Mouse (Mus musculus) MEL (cell line): ENCODE measurements around the gene Mob3a. TPM values are rescaled to one million over a fixed set of nuclear protein-coding genes. Genes with fewer than 3 reads are reported as not detected.
A peak's percentile ranks its signal among the peaks of the same experiment; 100 is the strongest.

Experiments used
- DNase-seq: peaks from one replicate; pipeline ENCODE4 v3.0.0; 2011; ENCODE audit warnings: low read depth, low spot score
- H3K27ac ChIP-seq: 2 replicates; pipeline ENCODE4 v1.5.1; 2012; ENCODE audit warnings: low read depth, mild to moderate bottlenecking, control low read depth, low read length, moderate library complexity; ENCODE audit not compliant: control insufficient read depth
- H3K27me3 ChIP-seq, 2 experiments: fragments of 150-350 bp in 1 of 2; sonication (generic) in 1 of 2; 2 replicates each; pipeline ENCODE4 v1.6.1; 2012; ENCODE audit warnings: low read length in 2 of 2, mild to moderate bottlenecking in 2 of 2, improper control_type of control experiment in 1 of 2, moderate library complexity in 1 of 2; ENCODE audit not compliant: insufficient read depth in 2 of 2, control insufficient read depth in 1 of 2
- H3K36me3 ChIP-seq, 2 experiments: 2 replicates each; pipeline ENCODE4 v1.6.1; 2012 to 2014; ENCODE audit warnings: low read length in 2 of 2, improper control_type of control experiment in 1 of 2, inconsistent platforms in 1 of 2, mild to moderate bottlenecking in 1 of 2; ENCODE audit not compliant: insufficient read depth in 2 of 2, control insufficient read depth in 1 of 2
- H3K4me1 ChIP-seq, 2 experiments: fragments of 150-350 bp in 1 of 2; sonication (generic) in 1 of 2; 2 replicates each; pipeline ENCODE4 v1.6.1; 2012; ENCODE audit warnings: low read length in 2 of 2, improper control_type of control experiment in 1 of 2, mild to moderate bottlenecking in 1 of 2; ENCODE audit not compliant: insufficient read depth in 2 of 2, control insufficient read depth in 1 of 2
- H3K4me3 ChIP-seq, 2 experiments: fragments of 150-350 bp in 1 of 2; sonication (generic) in 1 of 2; 2 replicates each; pipeline ENCODE4 v1.5.1; 2012; ENCODE audit warnings: low read depth in 2 of 2, low read length in 2 of 2, mild to moderate bottlenecking in 2 of 2, moderate library complexity in 2 of 2, control low read depth in 1 of 2, improper control_type of control experiment in 1 of 2; ENCODE audit not compliant: control insufficient read depth in 1 of 2, insufficient read depth in 1 of 2
- H3K79me2 ChIP-seq: 2 replicates; pipeline ENCODE4 v1.6.1; 2012; ENCODE audit warnings: mild to moderate bottlenecking, low read length, moderate library complexity; ENCODE audit not compliant: control insufficient read depth, poor library complexity, insufficient read depth
- H3K9ac ChIP-seq: 2 replicates; pipeline ENCODE4 v1.6.1; 2012; ENCODE audit warnings: low read depth, mild to moderate bottlenecking, control low read depth, low read length, moderate library complexity; ENCODE audit not compliant: control insufficient read depth, poor library complexity, severe bottlenecking
- H3K9me3 ChIP-seq: fragments of 150-350 bp; sonication (generic); replicated peaks from 2 replicates; pipeline ENCODE4 v1.6.1; 2012; ENCODE audit warnings: mild to moderate bottlenecking, low read length, improper control_type of control experiment, moderate library complexity; ENCODE audit not compliant: insufficient read depth
- CHD1 ChIP-seq: IDR thresholded peaks from 2 replicates; pipeline ENCODE4 v1.6.1; 2012; ENCODE audit warnings: low read depth, mild to moderate bottlenecking, inconsistent platforms, low read length, improper control_type of control experiment
- CHD2 ChIP-seq: IDR thresholded peaks from 2 replicates; pipeline ENCODE4 v1.6.1; 2011; ENCODE audit warnings: low read length, improper control_type of control experiment
- ELF1 ChIP-seq: IDR thresholded peaks from 2 replicates; pipeline ENCODE4 v1.6.1; 2014; ENCODE audit warnings: low read depth, mild to moderate bottlenecking, inconsistent platforms, low read length, improper control_type of control experiment, moderate library complexity
- EP300 ChIP-seq, 2 experiments: IDR thresholded peaks; 2 replicates each; pipeline ENCODE4 v1.6.1; 2011; ENCODE audit warnings: improper control_type of control experiment in 2 of 2, low read length in 2 of 2, low read depth in 1 of 2, mild to moderate bottlenecking in 1 of 2
- ETS1 ChIP-seq: IDR thresholded peaks from 2 replicates; pipeline ENCODE4 v1.6.1; 2012; ENCODE audit warnings: low read depth, mild to moderate bottlenecking, inconsistent platforms, low read length, improper control_type of control experiment, moderate library complexity
- HCFC1 ChIP-seq: IDR thresholded peaks from 2 replicates; pipeline ENCODE4 v1.6.1; 2012; ENCODE audit warnings: low read depth, mild to moderate bottlenecking, inconsistent platforms, low read length, improper control_type of control experiment, moderate library complexity
- MAX ChIP-seq: IDR thresholded peaks from 2 replicates; pipeline ENCODE4 v1.6.1; 2011; ENCODE audit warnings: low read length, improper control_type of control experiment
- MEF2A ChIP-seq: IDR thresholded peaks from 2 replicates; pipeline ENCODE4 v1.6.1; 2014; ENCODE audit warnings: low read depth, mild to moderate bottlenecking, inconsistent platforms, low read length, improper control_type of control experiment; ENCODE audit not compliant: poor library complexity, insufficient replicate concordance, severe bottlenecking; ENCODE audit errors: extremely low read depth
- MXI1 ChIP-seq: IDR thresholded peaks from 2 replicates; pipeline ENCODE4 v1.6.1; 2011; ENCODE audit warnings: mild to moderate bottlenecking, low read depth, low read length, improper control_type of control experiment
- MYB ChIP-seq: IDR thresholded peaks from 2 replicates; pipeline ENCODE4 v1.6.1; 2011; ENCODE audit warnings: mild to moderate bottlenecking, low read depth, low read length, improper control_type of control experiment
- MYC ChIP-seq: IDR thresholded peaks from 2 replicates; pipeline ENCODE4 v1.6.1; 2011; ENCODE audit warnings: low read depth, mild to moderate bottlenecking, low read length, improper control_type of control experiment, moderate library complexity
- NELFE ChIP-seq: IDR thresholded peaks from 2 replicates; pipeline ENCODE4 v1.6.1; 2011; ENCODE audit warnings: low read depth, low read length, improper control_type of control experiment
- NRF1 ChIP-seq: IDR thresholded peaks from 2 replicates; pipeline ENCODE4 v1.6.1; 2014; ENCODE audit warnings: low read depth, mild to moderate bottlenecking, inconsistent platforms, low read length, improper control_type of control experiment, moderate library complexity; ENCODE audit not compliant: poor library complexity, insufficient read depth, severe bottlenecking
- POLR2A ChIP-seq, 2 experiments: IDR thresholded peaks; 2 replicates each; pipeline ENCODE4 v1.6.1; 2011 to 2012; ENCODE audit warnings: low read length in 2 of 2, mild to moderate bottlenecking in 2 of 2, control low read depth in 1 of 2, improper control_type of control experiment in 1 of 2, low read depth in 1 of 2, moderate library complexity in 1 of 2; ENCODE audit not compliant: control insufficient read depth in 1 of 2, insufficient read depth in 1 of 2, poor library complexity in 1 of 2
- POLR2AphosphoS2 ChIP-seq: IDR thresholded peaks from 2 replicates; pipeline ENCODE4 v1.6.1; 2011; ENCODE audit warnings: low read length, improper control_type of control experiment
- RCOR1 ChIP-seq: IDR thresholded peaks from 2 replicates; pipeline ENCODE4 v1.6.1; 2012; ENCODE audit warnings: low read depth, mild to moderate bottlenecking, inconsistent platforms, low read length, improper control_type of control experiment
- SIN3A ChIP-seq: IDR thresholded peaks from 2 replicates; pipeline ENCODE4 v1.6.1; 2012; ENCODE audit warnings: low read length, improper control_type of control experiment, inconsistent platforms
- TCF12 ChIP-seq: IDR thresholded peaks from 2 replicates; pipeline ENCODE4 v1.6.1; 2014; ENCODE audit warnings: low read depth, mild to moderate bottlenecking, inconsistent platforms, low read length, improper control_type of control experiment, moderate library complexity
- UBTF ChIP-seq: IDR thresholded peaks from 2 replicates; pipeline ENCODE4 v1.6.1; 2012; ENCODE audit warnings: low read depth, mild to moderate bottlenecking, inconsistent platforms, low read length, improper control_type of control experiment, moderate library complexity, borderline replicate concordance; ENCODE audit not compliant: insufficient read depth
- USF1 ChIP-seq: IDR thresholded peaks from 2 replicates; pipeline ENCODE4 v1.6.1; 2014; ENCODE audit warnings: low read depth, mild to moderate bottlenecking, inconsistent platforms, low read length, improper control_type of control experiment, moderate library complexity
- ZMIZ1 ChIP-seq: IDR thresholded peaks from 2 replicates; pipeline ENCODE4 v1.6.1; 2012; ENCODE audit warnings: low read depth, mild to moderate bottlenecking, inconsistent platforms, low read length, improper control_type of control experiment, moderate library complexity
- ZNF384 ChIP-seq: IDR thresholded peaks from 2 replicates; pipeline ENCODE4 v1.6.1; 2012; ENCODE audit warnings: low read depth, mild to moderate bottlenecking, inconsistent platforms, low read length, improper control_type of control experiment
- polyA plus RNA-seq, 2 experiments: library from polyadenylated mRNA; stranded (reverse) in 1 of 2; unstranded in 1 of 2; fragments of >175 nt in 1 of 2; fragments of >200 nt in 1 of 2; gene quantifications; 2 replicates each; pipeline versions ENCODE4 v1.2.1 to v1.2.4; 2012; ENCODE audit warnings: low replicate concordance in 2 of 2, low read depth in 1 of 2; ENCODE audit not compliant: insufficient read length in 2 of 2, insufficient read depth in 1 of 2, missing spikeins in 1 of 2
- total RNA-seq: library from RNA; depleted of rRNA; stranded (reverse); fragments of 300-350 nt; gene quantifications from 2 replicates; pipeline ENCODE4 v1.2.3, GENCODE M21; 2012; rRNA removed

Gene Mob3a
- total RNA-seq (38.3 and 38.7 TPM in 2 replicates), polyA plus RNA-seq (10 to 100 TPM in 1 of 2 experiments, not detected in 1; 63.4 TPM)

DNA sequence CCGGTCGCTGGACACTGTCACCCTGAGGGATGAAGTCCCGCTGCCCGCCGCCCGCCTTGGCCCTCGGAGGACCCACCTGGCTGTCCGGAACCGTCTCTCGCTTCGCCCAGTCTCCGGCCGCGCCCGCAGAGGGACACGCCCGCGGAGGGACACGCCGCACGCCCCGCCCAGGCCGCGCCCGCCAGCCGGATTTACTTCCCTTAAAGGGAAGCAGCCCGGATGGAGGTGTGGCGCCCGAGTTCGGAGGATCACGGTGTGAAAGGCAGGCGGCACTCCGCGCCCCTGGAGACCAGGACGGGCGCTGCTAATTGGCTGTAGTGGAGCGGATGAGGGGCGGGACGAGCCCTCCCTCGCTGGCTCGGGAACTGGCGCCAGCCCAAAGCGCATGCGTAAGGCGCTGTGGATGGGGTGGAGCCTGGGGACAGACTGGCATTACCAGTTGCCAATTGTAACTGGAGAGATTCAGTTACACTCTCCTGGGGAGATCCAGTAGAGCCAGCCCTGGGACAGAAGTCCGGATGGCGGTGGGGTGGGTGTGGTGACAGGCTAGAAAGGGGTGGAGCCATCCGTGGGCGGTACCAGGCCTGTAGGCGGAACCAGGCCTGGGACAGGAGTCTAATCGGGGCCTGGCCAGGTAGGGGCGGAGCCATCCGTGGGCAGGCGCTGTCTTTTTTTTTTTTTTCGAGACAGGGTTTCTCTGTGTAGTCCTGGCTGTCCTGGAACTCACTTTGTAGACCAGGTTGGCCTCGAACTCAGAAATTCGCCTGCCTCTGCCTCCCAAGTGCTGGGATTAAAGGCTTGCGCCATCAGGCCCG is at the start of gene Mob3a, which contains the start of gene Izumo4:
Gene Mob3a, minus strand, starts transcription at position 257 of the 815 bp plus-strand sequence.
Gene Izumo4, plus strand, starts transcription at position 464 of the 815 bp plus-strand sequence.
- peak; percentile 99 for DNase-seq
- H3K9ac ChIP-seq, result peak within 1 kb of the TSS; percentile 79
- peaks cover 4% of the 10 kb centered on the region for H3K79me2 ChIP-seq
- peak; percentile 30; the same call in 1 of the 2 replicates for TF ChIP-seq MAX
- TF ChIP-seq EP300 (IDR thresholded peaks at IDR 0.05; ENCODE audit: low read depth in 1 of 2, low read length in 2 of 2), result no peak
- TF ChIP-seq ELF1, result peak; percentile 63
- 0 out of 2 replicates have a peak, but pooled peaks have one; percentile 30 for TF ChIP-seq TCF12
- TF ChIP-seq CHD2, result no peak
- TF ChIP-seq MYC, result peak; percentile 21; the same call in 1 of the 2 replicates
- no peak for TF ChIP-seq MYB
- TF ChIP-seq CHD1, result no peak
- 0 out of 2 replicates have a peak, but pooled peaks have one; percentile 37 for TF ChIP-seq ZMIZ1
- no peak for TF ChIP-seq RCOR1
- TF ChIP-seq MXI1, result peak; percentile 81
- no peak for TF ChIP-seq POLR2AphosphoS2
- TF ChIP-seq POLR2A (IDR thresholded peaks at IDR 0.05; ENCODE audit: control insufficient read depth in 1 of 2, insufficient read depth in 1 of 2, low read depth in 1 of 2, low read length in 2 of 2, poor library complexity in 1 of 2), result peak; percentile 44 to 64; a peak in 2 of 4 replicates
- 0 out of 2 replicates have a peak, but pooled peaks have one; percentile 54 for TF ChIP-seq UBTF
- TF ChIP-seq SIN3A, result peak; percentile 83
- TF ChIP-seq NELFE, result peak; percentile 56; the same call in 1 of the 2 replicates
- peak; percentile 53 for TF ChIP-seq HCFC1
- TF ChIP-seq USF1, result peak; percentile 56; the same call in 1 of the 2 replicates
- TF ChIP-seq ZNF384, result peak; percentile 85; the same call in 1 of the 2 replicates
- peak; percentile 100; the same call in 1 of the 2 replicates for TF ChIP-seq NRF1
- TF ChIP-seq ETS1, result peak; percentile 33; the same call in 1 of the 2 replicates
- no peak for TF ChIP-seq MEF2A
- TF ChIP-seq, all 39 proteins: peak for 15
- H3K27me3 ChIP-seq, result no peaks in the 10 kb centered on the region
- peak within 1 kb of the TSS; percentile 83 to 95 for H3K4me3 ChIP-seq
- H3K4me1 ChIP-seq, result peaks cover 22 to 39% of the 10 kb centered on the region in 2 experiments
- peaks cover 0 to 24% of the 10 kb centered on the region in 2 experiments; a peak in 2 of 4 replicates for H3K36me3 ChIP-seq
- H3K27ac ChIP-seq, result peak within 1 kb of the TSS; percentile 75
- H3K9me3 ChIP-seq, result no peaks in the 10 kb centered on the region
